Mouse (Mus musculus) lung, postnatal 36 days (tissue): ENCODE measurements around the gene Gm10135.
"Not testable (repeated sequence)": the region's sequence is repeated elsewhere in the genome, so short reads cannot be mapped to it uniquely, and the experiment has no call there.

Source experiments
- DNase-seq: peaks from one replicate; pipeline ENCODE4 v3.0.0; 2022; ENCODE audit warnings: mixed read lengths

Gm10135 gene

GRCm38 (mm10) chr5:72957281-72957680 lies 17.2 kb downstream of the Gm10135 start:
- no peak for DNase-seq

DNA sequence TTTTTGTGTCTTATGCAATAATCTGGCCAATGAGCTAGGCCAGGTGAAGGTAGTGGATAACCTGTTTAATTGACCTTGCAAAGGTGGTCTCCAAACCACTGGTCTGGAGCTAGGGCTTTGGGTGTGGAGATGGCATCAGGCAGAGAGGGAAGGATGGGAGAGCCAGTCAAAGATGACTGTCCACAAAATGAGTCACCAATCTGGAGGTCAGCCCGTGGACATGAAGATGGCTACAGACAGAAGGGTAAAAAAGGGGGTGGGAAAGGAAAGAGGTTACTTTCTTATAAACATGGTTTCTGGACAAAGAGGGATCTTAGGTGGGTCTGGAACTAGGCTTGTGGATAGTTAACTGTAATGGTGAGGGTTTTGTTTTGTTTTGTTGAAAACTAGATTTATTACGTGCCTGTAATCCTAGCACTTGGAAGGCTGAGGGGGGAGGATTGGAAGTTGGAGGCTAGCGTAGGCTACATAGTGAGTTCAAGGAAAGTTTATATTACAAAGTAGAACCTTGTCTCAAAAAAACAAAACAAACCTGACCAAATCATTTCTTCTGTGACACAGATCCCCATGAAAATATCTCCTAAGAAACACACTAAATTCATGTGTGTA lies 20.4 kb downstream of the Gm10135 start:
- DNase-seq: no peak

GRCm38 (mm10) chr5:72950252-72950651 lies 24.2 kb downstream of the Gm10135 start:
- no peak for DNase-seq

GRCm38 (mm10) chr5:72948136-72948535 lies 26.4 kb downstream of the Gm10135 start:
- no peak for DNase-seq

DNA sequence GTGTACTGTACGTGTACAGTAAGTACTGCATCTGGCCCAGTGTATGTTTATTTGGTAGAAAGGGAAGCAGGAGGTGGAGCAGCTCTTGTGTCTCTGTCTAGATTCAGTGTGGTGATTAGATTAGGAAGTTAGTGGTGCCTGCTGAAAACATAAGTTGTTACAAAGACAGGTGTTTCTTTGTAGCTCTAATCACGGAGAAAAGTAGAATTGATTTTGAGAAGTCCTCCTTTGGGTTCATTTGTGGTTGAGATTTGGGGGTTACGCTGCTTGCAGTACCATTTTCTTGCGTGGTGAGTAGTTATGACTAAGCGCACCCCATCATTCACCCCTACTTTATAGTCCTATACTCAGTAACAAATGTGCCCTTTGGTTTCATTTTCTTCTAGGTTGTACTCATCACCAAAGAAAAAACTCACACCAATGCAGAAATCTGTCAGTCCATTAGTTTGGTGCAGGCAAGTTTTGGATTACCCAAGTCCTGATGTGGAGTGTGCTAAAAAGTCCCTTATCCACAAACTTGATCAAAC lies 33.5 kb downstream of the Gm10135 start:
- DNase-seq: no peak

- no peak for DNase-seq
Observed at GRCm38 (mm10) chr5:72939311-72939710, 35.2 kb downstream of the Gm10135 start.

- not testable (repeated sequence) for DNase-seq
Observed at GRCm38 (mm10) chr5:72938421-72938820, 36.1 kb downstream of the Gm10135 start.

- DNase-seq: no peak
Observed at GRCm38 (mm10) chr5:72933026-72933675, 41.4 kb downstream of the Gm10135 start.

DNA sequence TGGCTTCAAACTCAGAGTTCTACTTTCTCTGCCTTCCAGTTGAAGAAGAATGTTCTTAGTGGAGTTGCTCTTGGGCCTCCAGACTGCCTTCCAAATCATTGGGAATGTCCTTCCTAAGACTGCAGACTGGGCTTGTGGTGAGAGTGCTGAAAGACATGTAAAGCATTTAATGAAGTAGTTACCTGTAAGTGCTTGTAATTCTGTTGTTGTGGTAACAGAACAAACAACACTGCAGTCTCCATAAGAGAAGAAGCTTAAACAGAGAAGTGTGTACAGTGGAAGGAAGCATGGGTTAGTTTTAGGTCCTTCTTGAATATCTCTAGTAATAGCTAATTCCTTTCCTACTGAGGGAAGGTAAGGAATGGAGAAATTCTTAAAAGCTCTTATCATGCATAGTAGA lies 47.4 kb downstream of the Gm10135 start:
- DNase-seq: no peak

DNA sequence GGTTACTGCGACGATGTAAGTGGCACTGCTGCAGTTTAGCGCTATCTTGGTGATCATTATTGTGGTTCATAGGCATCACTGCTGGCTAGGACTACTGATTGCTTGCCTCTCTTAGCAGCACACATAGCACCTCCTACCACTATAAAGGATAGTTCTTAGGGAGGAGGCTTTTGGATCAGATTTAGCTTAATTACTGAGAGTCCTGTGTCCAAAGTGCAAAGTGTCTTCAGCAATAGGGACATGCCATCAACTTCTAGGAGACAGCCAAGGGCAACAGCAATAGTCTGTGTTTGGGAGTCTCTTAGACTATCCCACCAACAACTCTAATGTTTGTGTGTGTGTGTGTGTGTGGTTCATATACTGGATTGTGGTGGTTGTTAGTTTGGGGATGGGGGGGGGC lies 51.7 kb downstream of the Gm10135 start:
- no peak for DNase-seq

DNA sequence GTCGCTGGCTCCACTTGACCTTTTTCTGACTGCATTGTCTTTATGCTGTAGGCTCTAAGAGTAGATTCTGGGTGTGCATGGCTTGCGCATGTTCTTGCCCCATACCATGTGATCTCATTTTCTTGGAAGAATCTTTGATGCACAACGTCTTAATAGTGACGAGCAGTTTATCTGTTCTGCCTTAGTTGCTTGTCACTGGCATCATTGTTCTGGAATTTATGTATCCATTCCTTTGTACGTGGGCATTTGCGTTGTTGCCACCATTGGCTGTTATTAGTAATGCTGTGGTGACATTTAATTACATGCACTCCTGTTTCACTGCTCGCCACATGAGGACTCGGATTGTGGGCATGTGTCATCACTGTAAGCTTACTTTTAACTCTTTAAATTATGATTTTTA lies 53.3 kb downstream of the Gm10135 start:
- no peak for DNase-seq

DNA sequence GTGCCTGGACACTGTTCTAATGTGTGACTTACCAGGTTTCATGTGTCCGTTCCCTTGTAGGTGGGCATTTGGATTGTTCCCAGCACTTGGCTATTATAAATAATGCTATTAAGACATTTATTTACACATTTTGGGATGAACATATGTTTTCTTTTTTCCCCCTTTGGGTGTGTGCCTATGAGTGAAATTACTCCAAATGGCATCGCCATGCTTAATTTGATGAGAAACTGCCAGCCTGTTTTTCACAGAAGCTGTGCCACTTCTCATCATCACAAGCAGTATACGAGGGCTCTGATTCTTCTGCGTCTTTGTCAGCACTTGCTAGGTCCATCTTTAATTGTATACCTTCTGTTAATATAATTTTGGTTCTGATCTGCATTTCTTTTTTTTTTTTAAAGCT lies 54.1 kb downstream of the Gm10135 start:
- DNase-seq: no peak

GRCm38 (mm10) chr5:72916851-72917250 lies 57.7 kb downstream of the Gm10135 start:
- no peak for DNase-seq

- no peak for DNase-seq
Observed at GRCm38 (mm10) chr5:72916048-72916447, 58.5 kb downstream of the Gm10135 start.
